Mouse (Mus musculus) naive thymus-derived CD4-positive, alpha-beta T cell, adult 2 months (primary cell): ENCODE results near the gene Mybpc3.

Experiments used
- DNase-seq: peaks from one replicate; pipeline ENCODE4 v3.0.0-alpha.2; 2011; ENCODE audit warnings: low read depth

The Mybpc3 gene

DNA sequence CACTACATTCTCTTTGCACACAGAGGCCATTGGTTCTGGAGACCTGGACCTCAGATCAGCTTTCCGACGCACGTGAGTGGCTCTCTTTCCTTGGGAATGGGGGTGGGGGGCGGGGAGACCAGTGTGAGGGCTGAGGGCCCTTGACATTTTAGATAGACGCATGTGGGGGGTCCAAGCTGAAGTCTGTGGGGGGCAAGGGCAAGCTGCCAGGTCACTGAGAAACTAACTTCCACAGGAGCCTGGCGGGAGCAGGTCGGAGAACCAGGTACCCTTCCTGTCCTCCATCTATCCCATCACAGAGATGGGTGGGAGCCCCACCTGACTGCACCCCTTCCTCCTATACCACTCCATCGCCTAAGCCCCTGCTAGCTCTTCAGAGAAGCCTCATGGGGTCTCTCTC lies 3.6 kb downstream of the Mybpc3 start:
- no peak for DNase-seq

DNA sequence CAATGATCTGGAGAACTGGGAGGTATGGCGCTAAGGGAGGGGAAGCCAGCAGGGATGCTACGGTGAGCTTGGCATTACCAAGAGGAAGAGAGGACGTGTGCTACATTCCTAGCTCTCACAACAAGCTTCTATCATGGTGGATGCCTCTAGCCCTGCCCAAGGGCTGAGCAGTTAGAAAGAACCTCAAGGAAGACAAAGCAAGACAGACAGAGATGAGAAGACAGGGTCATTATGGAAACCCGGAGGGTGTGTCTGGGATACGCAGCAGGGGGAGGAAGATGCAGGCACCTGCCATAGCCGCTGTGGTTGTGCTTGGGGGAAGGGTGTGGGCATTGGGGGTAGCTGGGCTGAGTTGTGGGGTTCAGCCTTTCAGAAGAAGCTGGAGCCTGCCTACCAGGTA lies 5.6 kb downstream of the Mybpc3 start:
- DNase-seq, result no peak

DNA sequence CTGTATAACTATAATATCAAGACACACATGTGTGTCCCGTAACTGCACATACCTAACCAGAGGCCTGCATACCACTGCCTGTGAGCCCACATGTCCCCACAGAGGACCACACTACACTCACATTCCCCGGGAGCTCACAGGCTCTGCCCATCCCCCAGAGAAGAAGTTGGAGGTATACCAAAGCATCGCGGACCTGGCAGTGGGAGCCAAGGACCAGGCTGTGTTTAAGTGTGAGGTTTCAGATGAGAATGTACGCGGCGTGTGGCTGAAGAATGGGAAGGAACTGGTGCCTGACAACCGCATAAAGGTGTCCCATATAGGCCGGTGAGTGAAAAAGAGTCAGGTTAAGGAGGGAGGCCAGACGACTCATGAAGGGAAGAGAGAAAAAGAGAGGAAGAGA lies 7.2 kb downstream of the Mybpc3 start:
- no peak for DNase-seq

DNA sequence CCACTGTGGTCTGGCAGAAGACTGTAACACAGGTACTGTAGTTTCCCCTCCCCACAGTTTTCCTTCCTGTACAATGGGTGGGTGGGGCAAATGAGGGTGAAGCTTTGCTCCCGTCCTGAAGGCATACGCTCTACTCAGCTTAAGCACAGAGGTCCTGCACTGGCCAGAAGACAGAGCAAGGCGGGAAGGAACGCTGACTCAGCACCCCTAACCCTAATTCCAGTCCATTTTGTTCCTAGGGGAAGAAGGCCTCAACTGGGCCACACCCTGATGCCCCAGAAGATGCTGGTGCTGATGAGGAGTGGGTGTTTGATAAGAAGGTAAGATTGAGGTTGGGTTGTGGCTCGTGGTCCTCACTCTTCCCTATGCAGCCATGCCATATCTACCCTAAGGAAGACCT lies 10.8 kb downstream of the Mybpc3 start:
- DNase-seq, result no peak

DNA sequence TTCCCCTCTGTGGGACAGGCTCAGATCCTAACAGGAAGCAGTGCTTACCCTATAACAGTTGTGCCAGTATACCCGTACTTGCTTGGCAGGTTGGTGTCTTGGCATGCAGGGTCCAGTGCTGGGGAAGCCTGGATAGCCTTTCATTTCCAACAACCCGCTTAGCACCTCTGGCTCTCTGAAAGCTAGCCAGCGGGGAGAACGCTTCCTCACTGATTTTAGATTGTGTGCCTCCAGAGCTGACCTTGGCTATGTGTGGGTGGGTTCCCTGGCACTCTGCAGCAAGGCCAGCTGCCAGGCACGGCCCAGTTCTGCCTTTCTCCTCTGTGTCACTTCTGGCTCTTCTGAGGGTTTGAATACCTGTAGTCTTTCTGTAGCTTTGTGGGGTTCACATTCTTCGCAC lies 12.2 kb downstream of the Mybpc3 start:
- no peak for DNase-seq

DNA sequence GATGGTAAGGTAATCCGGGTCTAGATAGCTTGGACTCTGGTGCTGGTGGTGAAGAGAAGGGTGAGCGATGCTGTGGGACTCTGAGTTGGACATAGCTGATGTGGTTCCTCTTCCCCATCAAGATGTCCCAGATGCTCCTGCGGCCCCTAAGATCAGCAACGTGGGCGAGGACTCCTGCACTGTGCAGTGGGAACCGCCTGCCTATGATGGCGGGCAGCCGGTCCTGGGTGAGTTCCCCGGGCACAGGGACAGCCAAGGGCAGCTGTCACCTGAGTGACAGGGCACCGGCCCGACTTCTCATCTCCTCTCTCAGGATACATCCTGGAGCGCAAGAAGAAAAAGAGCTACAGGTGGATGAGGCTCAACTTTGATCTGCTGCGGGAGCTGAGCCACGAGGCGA lies 13.3 kb downstream of the Mybpc3 start:
- no peak for DNase-seq

DNA sequence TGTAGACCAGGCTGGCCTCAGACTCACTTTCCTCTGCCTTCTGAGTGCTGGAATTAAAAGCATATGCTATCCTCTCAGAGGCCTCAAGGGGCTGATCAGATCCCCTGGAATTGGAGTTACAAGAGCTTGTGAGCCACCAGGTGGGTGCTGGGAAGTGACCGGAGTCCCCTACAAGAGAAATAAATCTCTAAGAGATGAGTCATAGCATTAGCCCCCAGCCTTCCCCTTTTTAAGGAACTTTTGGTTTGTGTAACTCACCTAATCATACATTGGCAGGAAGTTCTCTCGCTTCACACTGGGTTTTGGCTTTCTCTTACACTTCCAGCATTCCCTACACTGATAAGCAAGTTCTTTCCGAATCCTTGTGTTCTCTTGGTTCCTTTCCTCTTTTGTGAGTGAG lies 14.1 kb downstream of the Mybpc3 start:
- DNase-seq, result no peak

DNA sequence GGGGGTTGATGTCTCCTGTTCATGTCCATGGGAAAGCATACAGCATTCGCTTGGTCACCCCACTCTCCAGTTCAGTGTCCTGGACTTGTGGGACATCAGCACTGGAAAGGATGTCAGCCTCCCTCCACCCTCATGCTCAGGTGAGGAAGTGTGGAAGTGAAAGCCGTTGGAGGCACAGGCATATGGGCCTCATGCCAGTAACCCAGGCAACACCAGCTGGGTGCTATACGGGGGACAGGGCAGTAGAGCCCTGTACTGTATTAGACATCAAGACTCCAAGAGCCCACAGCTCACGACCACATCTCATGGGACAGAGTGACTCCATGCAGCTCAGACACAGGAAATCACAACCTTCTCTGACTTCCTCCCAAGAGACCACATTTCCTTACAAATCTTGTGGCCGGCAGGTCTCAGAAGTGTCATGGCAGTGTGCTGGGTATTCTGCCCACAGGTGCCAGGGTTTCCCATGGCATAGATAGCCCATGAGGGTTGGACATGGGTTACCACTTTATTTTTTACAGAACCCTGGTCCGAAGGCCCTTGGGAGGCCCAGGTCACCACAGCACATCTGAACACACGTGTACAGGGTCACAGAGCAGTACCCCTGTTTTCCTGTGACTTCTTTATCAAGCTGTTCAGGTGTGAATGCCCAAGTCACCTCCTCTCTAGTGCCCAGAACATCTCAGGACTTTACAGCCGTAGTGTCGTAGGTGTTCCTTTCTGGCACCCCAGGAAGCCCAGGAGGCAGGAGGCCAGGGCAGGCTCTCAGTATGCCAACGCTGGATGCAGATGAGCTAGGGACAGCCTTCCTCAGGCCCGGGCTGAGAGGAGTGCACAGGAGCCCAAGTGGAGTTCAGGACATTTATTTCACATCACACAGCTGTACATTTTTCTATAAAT lies 18.8 kb downstream of the Mybpc3 start:
- DNase-seq, result no peak

DNA sequence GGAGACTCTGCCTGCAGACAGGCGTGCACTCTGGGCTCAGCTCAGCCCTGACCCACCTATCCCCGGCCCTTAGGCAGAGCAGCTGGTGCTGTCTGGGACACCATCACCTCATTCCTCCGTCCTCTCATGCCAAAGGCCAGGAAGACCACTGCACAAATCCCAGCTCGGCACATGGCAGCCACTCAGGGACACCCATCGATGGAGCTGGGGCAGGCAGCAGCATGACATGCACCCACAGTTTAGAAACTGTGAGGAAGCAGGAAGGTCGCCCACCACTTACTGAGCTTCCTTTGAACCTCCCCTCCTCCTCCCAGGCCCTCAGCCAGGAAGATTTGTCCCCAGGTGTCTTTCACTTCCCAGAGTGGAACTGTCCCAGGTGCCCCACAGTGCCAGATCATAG lies 19.5 kb downstream of the Mybpc3 start:
- no peak for DNase-seq

DNA sequence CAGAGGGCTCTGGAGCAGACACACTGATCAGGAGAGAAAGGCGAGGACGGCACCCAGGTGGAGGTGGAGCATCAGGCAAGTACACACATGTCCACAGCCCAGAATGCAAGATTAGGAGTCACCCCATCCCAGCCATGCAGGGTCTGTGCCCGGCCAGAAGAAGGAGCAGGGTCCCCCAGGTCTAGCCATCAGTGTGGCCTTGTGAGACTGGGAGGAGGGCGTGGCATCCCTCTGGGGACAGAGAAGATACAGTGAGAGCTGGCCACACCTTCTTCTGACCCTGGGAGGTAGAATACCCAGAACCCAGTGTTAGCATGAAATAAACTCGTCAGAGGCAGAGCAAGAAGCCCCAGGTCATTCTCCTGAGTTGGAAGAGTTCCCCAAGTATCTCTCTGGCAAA lies 21.4 kb downstream of the Mybpc3 start:
- DNase-seq, result no peak

DNA sequence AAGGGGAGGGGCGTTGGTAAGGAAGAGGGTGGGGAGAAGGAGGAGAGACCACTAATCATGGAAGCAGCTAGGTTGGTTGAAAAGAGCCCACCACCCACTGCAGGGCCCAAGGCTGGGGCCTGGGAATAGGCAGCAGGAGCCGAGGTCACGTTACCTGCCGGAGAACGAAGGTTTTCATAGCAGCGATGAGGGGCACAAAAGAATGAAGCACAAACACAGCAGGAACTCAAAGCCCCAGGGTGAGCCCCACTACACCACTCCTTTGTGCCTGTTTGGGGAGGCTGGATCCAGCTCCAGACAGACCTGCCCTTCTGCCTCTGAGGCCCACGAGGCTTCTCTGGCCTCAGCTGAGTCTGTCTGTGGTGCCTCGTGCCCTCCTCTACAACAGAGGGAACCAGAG lies 21.8 kb downstream of the Mybpc3 start:
- no peak for DNase-seq

DNA sequence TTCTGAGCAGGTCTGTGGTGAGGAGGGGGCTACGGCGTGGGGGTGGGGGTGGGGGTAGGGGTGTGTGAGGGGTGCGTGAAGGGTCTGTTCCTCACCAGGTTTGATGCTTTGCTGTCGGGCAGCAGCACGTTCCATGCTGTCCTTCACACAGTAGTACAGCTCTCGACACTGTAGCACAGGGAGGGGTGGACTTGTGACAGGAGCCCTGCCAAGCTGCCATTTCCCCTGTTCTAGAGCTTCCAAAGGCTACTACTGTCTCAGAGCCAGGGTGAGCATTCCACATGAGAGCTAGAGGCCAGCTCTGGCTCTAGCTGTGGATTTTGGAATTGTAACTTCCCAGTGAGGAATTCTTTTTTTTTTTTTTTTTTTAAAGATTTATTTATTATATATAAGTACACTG lies 25.0 kb downstream of the Mybpc3 start:
- DNase-seq, result no peak

DNA sequence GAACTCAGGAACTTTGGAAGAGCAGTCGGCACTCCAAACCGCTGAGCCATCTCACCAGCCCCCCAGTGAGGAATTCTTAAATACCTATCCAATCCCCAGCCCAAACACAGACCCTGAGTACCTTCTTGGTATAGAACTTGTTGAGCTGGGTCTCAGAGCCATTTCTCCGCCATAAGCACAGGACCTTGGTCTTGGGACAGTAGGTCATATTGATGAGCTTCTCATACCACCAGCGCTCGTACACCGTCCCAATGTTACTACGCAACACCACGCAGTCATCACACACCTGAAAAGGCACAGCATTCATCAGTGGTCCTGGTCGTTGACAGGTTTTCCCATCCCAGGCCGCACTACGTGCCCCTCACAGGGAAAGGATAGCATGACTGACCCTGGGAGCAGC lies 25.5 kb downstream of the Mybpc3 start:
- DNase-seq, result no peak

DNA sequence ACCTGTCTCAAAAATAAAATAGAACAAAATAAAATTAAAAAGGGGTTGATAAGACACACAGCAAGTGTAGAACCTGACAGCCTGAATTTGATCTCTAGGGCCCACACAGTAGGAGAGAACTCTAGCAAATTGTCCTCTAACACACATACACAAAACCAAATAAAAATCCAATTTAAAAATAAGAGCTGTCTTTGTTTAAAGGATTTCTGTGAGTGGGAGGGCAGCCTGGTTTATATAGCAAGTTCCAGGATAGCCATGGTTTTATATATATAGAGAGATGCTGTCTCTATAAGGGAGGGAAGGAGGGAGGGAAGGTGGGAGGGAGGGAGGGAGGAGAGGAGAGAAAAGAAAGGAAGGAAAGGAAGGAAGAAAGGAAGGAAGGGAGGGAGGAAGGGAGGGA lies 30.2 kb downstream of the Mybpc3 start:
- DNase-seq, result no peak

DNA sequence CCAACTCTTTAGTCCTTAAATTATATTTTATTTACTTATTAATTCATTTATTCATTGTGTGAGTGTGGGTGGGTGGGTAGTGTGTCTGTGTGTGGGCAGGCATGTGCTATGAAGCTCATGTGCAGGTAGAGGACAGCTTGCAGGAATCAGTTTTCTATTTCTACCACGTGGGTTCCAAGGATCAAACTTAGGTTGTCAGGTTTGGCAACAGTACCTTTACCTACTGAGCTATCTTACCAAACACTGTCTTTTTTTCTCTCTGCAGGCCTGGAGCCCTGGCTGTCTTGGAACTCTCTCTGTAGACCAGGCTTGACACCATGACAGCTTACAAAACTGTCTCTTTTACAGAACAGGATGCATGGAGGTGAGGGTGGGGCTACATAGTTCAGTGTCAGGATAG lies 33.4 kb downstream of the Mybpc3 start:
- DNase-seq, result no peak

DNA sequence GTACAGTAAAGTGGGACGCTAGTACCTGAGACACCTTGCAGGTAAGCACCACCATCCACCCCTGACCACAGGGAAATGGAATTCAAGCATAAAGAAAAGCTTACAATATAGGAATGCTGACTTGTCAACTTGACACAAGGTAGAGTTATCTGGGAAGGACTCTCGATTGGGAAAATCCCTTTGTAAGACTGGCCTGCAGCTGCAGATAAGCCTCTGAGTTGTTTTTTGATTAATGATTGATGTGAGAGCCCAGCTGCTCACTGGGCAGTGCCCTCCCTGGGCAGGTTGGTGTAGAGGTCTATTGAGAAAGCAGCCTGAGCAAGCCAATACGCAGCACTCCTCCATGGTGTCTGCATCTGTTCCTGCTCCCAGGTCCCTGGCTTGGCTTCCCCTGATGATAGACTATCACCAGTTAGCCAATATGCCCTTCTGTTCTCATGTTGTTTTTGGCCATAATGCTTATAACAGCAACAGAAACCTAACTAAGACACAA lies 35.0 kb downstream of the Mybpc3 start:
- no peak for DNase-seq

DNA sequence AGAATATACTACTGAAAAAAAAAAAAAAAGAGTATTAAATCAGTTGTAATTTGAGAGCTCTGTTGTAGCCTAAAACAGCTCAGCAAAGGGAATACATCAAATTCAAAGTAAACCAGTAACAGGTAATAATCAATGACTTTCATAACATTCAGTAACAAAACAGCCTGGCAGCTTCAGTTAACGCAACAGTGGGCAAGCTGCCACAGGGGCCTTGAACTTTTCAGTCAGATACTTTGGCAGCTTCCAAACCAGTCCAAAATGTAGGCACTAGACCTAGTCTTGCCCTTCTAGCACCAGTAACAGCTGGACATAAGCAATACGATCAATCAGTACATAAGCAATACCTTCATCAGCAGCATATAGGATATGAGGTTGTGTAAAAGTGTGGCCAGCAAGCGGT lies 36.1 kb downstream of the Mybpc3 start:
- DNase-seq, result no peak

DNA sequence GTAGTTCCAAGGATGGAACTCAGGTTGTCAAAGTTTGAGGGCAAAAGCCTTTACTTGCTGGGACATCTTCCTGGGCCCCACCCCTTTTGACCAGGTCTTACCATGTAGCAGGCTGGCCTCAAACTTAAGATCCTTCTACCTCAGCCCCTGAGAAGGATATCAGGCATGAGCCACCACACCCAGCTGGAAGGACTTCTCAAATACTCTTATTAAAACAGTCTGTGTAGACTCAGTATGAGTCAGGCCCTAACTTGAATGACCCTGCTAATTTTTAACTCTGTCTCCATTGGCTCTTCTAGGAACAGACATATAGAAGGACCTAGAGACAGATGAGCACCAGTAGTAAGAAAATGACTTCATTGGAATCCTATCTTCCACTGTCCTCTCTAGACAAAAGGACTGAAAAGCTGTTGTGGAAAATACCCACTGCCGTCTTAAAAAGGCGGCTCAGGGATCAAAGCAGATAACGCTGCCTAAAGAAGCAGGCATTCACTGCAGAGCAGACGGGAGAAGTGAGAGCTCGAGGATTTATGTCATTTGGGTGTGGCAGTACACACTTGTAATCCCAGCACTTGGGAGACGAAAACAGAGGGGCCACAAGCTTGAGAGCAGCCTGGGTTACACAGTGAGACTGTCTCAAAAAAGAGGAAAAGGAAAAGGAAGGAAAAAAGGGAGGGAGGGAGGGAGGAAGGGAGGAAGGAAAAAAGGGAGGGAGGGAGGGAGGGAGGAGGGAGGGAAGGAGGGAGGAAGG lies 39.2 kb downstream of the Mybpc3 start:
- no peak for DNase-seq

DNA sequence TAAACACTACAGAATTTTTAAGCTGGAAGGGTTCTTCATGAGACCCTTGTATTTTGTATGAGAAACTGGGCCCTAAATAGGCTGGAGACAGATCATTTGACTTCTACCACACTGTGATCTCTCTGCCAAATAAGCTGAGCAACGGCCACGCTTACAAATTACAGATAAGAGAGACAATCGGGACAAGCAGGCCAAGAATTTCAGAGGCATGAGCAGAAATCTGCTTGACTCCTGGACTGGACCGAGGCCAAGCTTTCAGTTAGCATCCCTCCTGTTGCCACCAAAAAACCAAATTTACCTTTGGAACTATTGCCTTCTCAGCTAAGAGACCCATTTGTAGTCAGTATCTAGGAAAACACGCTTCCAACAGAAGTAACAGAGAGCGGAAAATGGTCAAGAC lies 42.6 kb downstream of the Mybpc3 start:
- no peak for DNase-seq

DNA sequence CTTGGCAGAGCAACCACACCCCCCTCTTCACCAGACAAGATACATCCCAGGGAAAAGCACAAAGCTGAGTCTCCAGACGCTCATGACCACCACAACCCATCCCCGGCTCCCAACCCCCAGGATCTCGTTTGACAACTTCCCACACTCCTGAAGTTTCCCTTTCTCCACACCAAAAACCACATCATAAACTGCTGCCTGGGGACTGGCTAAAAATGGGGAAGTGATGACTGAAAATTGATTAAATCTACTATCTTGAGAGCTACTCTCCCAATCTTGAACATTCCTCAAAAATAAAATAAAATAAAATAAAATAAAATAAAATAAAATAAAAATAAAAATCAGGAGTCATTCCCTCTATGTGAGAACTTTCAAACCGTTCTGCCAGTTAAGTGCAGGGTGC lies 45.0 kb downstream of the Mybpc3 start:
- no peak for DNase-seq

DNA sequence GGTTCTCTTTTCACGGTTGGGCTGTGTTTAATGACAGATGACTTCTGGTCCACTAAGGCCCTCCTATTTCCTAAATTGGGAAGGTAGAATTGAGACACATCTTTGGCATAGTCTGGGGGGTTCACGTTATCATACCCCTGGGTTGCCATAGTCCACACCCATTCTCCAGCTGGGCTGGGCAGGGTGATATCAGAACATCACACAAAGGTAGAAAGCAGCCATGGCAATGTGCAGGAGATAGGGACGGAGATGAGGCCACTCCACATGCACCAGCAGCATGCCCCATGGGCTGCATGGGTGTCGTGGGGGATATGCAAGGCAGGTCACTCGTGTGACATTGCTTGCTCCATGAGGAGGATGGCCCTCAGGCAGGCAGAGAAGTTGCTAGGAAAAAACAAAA lies 45.6 kb downstream of the Mybpc3 start:
- no peak for DNase-seq

DNA sequence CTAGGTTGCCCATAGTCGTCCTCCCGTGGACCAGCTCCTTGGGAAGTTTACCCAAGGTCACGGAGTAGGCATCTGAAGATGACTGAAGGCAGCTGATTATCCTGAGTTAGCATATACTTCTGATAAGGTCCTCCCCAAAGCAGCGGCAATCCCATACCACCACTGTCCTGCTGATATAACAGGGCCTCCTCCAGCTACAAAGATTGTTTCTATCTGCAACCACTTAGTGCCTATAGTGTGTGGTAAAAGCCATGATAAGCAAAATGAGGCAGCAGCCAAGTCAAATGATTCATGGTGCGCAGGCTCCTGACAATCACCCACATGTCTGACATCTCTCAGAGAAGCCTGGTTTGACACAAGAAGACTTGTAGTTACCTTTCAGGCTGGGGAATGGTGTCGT lies 47.0 kb downstream of the Mybpc3 start:
- no peak for DNase-seq

DNA sequence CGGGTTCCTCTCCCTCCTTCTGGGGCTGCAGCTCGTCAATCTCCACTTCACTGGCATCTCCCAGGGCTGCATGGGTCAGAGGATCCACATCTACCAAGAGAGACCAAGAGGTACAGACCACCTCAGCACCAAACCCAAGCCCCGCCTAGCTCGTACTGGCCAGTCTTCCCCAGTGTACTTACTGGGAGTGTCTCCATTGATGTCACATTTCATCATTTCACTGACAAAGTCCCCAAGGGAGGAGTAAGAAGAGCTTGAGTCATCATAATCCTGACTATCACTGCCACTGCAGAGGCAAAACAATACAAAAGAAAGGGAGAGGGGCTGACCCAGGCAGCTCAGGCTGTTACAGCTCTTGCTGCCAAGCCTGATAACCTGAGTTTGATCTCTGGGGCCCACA lies 49.7 kb downstream of the Mybpc3 start:
- no peak for DNase-seq
